Mouse (Mus musculus): Measurements from ENCODE around the gene Ccdc85c.

Gene Ccdc85c

GRCm38 (mm10) chr12:108171336-108171735, 103.9 kb downstream of the Ccdc85c start:
- no peak for DNase-seq

GRCm38 (mm10) chr12:108170467-108170866, 104.8 kb downstream of the Ccdc85c start:
- DNase-seq: no peak

- no peak for DNase-seq
Measured at GRCm38 (mm10) chr12:108168909-108169308, 106.3 kb downstream of the Ccdc85c start.

- DNase-seq: peak; percentile 35 to 51
Measured at GRCm38 (mm10) chr12:108163706-108164105, 111.5 kb downstream of the Ccdc85c start.

GRCm38 (mm10) chr12:108162036-108162435, 113.2 kb downstream of the Ccdc85c start:
- peak; percentile 30 to 54 for DNase-seq

- DNase-seq: no peak
Measured at GRCm38 (mm10) chr12:108159863-108160262, 115.4 kb downstream of the Ccdc85c start.

Data from cerebellum, postnatal 25 days (tissue).